Mouse (Mus musculus) heart, adult 9 months (tissue): ENCODE data around the gene Pdcd10.

ENCODE experiments used
- DNase-seq, 2 experiments: peaks; one replicate each; pipeline ENCODE4 v3.0.0; 2022; ENCODE audit warnings: low spot score in 2 of 2

Pdcd10 gene

DNA sequence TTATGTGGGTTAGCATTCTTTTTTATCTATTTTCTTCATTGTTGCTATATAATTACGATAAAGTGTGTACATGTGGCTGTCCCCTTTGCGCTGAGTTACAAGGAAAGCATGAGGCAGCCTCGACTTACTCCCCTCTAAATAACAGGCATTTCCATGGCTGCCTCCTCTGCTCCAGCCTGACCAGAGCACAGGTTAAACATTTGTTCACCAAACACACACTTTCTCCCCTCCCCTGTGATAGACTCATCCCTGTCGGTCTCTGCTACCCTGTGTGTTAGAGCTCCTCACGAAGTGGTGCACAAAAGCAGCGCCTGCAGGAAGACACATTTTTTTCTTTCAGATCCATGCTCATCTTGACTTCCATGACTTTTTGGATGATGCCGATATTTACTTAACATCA, 82.0 kb downstream of the Pdcd10 start:
- no peak for DNase-seq

DNA sequence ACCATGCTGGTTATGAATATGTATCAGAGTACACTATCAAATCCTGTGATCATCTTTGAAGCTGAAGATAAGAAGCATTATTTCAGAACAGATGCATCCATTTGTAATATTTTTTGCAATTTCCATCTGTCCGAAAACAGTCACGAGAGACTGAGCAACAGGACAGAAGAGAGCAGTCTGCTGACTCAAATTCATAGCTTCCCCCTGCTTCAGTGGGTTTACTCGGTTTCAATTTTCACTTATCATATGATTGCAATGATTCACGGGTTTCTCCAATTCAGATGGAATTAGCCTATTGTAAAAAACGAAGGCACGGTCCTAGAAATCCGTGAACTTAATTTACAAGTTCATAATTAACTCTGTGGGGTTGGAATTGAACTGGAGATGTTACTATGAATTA, 88.5 kb downstream of the Pdcd10 start:
- DNase-seq = no peak
